Mouse (Mus musculus): ENCODE measurements around the gene Nup43. TPM values are rescaled to one million over a fixed set of nuclear protein-coding genes. Genes with fewer than 3 reads are reported as not detected.

Gene Nup43
- polyA plus RNA-seq, 1 experiment: 27.5 TPM

GRCm38 (mm10) chr10:7630286-7630685, 37.0 kb upstream of the Nup43 start:
- no peaks in the 10 kb centered on the region for H3K27me3 ChIP-seq (ENCODE audit: control insufficient read depth, insufficient read depth, low read length)
- no peak overlapping the region for H3K4me3 ChIP-seq (ENCODE audit: control insufficient read depth, low read depth, low read length)
- no peaks in the 10 kb centered on the region for H3K4me1 ChIP-seq (ENCODE audit: control insufficient read depth, insufficient read depth, low read length)
- peaks cover 2% of the 10 kb centered on the region for H3K36me3 ChIP-seq (ENCODE audit: control insufficient read depth, insufficient read depth, low read length)
- TF ChIP-seq POLR2A (IDR thresholded peaks at IDR 0.05; ENCODE audit: control insufficient read depth, low read depth, low read length) (no peak), CTCF (IDR thresholded peaks at IDR 0.05; ENCODE audit: control insufficient read depth, insufficient read depth, insufficient replicate concordance, low read depth, low read length) (no peak)
- H3K27ac ChIP-seq (ENCODE audit: control insufficient read depth, insufficient read depth, low read depth, low read length): no peak overlapping the region

- Histone ChIP-seq H3K27me3 (ENCODE audit: control insufficient read depth, insufficient read depth, low read length) (no peaks in the 10 kb centered on the region), H3K27ac (ENCODE audit: control insufficient read depth, insufficient read depth, low read depth, low read length) (peak overlapping the region; percentile 75), H3K4me3 (ENCODE audit: control insufficient read depth, low read depth, low read length) (peak overlapping the region; percentile 49), H3K36me3 (ENCODE audit: control insufficient read depth, insufficient read depth, low read length) (peaks cover 2% of the 10 kb centered on the region), H3K4me1 (ENCODE audit: control insufficient read depth, insufficient read depth, low read length) (no peaks in the 10 kb centered on the region)
- no peak; the same call in 1 of the 2 replicates for TF ChIP-seq POLR2A (IDR thresholded peaks at IDR 0.05; ENCODE audit: control insufficient read depth, low read depth, low read length)
- TF ChIP-seq CTCF (IDR thresholded peaks at IDR 0.05; ENCODE audit: control insufficient read depth, insufficient read depth, insufficient replicate concordance, low read depth, low read length): no peak
Measured at GRCm38 (mm10) chr10:7630951-7631720, 36.2 kb upstream of the Nup43 start.

GRCm38 (mm10) chr10:7640366-7640765, 26.9 kb upstream of the Nup43 start:
- Histone ChIP-seq H3K36me3 (ENCODE audit: control insufficient read depth, insufficient read depth, low read length) (peaks cover 1% of the 10 kb centered on the region), H3K27ac (ENCODE audit: control insufficient read depth, insufficient read depth, low read depth, low read length) (no peak overlapping the region)
- TF ChIP-seq POLR2A (IDR thresholded peaks at IDR 0.05; ENCODE audit: control insufficient read depth, low read depth, low read length) (no peak), CTCF (IDR thresholded peaks at IDR 0.05; ENCODE audit: control insufficient read depth, insufficient read depth, insufficient replicate concordance, low read depth, low read length) (no peak)

GRCm38 (mm10) chr10:7645911-7646310, 21.4 kb upstream of the Nup43 start:
- Histone ChIP-seq H3K4me3 (ENCODE audit: control insufficient read depth, low read depth, low read length) (no peak overlapping the region), H3K4me1 (ENCODE audit: control insufficient read depth, insufficient read depth, low read length) (no peaks in the 10 kb centered on the region), H3K27ac (ENCODE audit: control insufficient read depth, insufficient read depth, low read depth, low read length) (no peak overlapping the region), H3K27me3 (ENCODE audit: control insufficient read depth, insufficient read depth, low read length) (no peaks in the 10 kb centered on the region), H3K36me3 (ENCODE audit: control insufficient read depth, insufficient read depth, low read length) (peaks cover 1% of the 10 kb centered on the region)
- TF ChIP-seq POLR2A (IDR thresholded peaks at IDR 0.05; ENCODE audit: control insufficient read depth, low read depth, low read length) (no peak), CTCF (IDR thresholded peaks at IDR 0.05; ENCODE audit: control insufficient read depth, insufficient read depth, insufficient replicate concordance, low read depth, low read length) (no peak)

More at GRCm38 (mm10) chr10:7640366-7640765, 26.9 kb upstream of the Nup43 start:
- no peak overlapping the region for H3K4me3 ChIP-seq (ENCODE audit: control insufficient read depth, low read depth, low read length)
- no peaks in the 10 kb centered on the region for H3K27me3 ChIP-seq (ENCODE audit: control insufficient read depth, insufficient read depth, low read length)
- H3K4me1 ChIP-seq (ENCODE audit: control insufficient read depth, insufficient read depth, low read length): no peaks in the 10 kb centered on the region

GRCm38 (mm10) chr10:7649059-7649458, 18.2 kb upstream of the Nup43 start:
- TF ChIP-seq CTCF (IDR thresholded peaks at IDR 0.05; ENCODE audit: control insufficient read depth, insufficient read depth, insufficient replicate concordance, low read depth, low read length) (no peak), POLR2A (IDR thresholded peaks at IDR 0.05; ENCODE audit: control insufficient read depth, low read depth, low read length) (no peak)
- no peak overlapping the region for H3K27ac ChIP-seq (ENCODE audit: control insufficient read depth, insufficient read depth, low read depth, low read length)
- H3K4me1 ChIP-seq (ENCODE audit: control insufficient read depth, insufficient read depth, low read length): no peaks in the 10 kb centered on the region
- H3K36me3 ChIP-seq (ENCODE audit: control insufficient read depth, insufficient read depth, low read length): no peaks in the 10 kb centered on the region
- H3K27me3 ChIP-seq (ENCODE audit: control insufficient read depth, insufficient read depth, low read length): no peaks in the 10 kb centered on the region
- H3K4me3 ChIP-seq (ENCODE audit: control insufficient read depth, low read depth, low read length): no peak overlapping the region

GRCm38 (mm10) chr10:7651057-7651456, 16.2 kb upstream of the Nup43 start:
- Histone ChIP-seq H3K4me1 (ENCODE audit: control insufficient read depth, insufficient read depth, low read length) (no peaks in the 10 kb centered on the region), H3K27ac (ENCODE audit: control insufficient read depth, insufficient read depth, low read depth, low read length) (no peak overlapping the region), H3K4me3 (ENCODE audit: control insufficient read depth, low read depth, low read length) (no peak overlapping the region), H3K27me3 (ENCODE audit: control insufficient read depth, insufficient read depth, low read length) (no peaks in the 10 kb centered on the region), H3K36me3 (ENCODE audit: control insufficient read depth, insufficient read depth, low read length) (no peaks in the 10 kb centered on the region)
- TF ChIP-seq POLR2A (IDR thresholded peaks at IDR 0.05; ENCODE audit: control insufficient read depth, low read depth, low read length) (no peak), CTCF (IDR thresholded peaks at IDR 0.05; ENCODE audit: control insufficient read depth, insufficient read depth, insufficient replicate concordance, low read depth, low read length) (no peak)

GRCm38 (mm10) chr10:7662471-7663141, 4.7 kb upstream of the Nup43 start:
- peak overlapping the region; percentile 85 for H3K4me3 ChIP-seq (ENCODE audit: control insufficient read depth, low read depth, low read length)
- TF ChIP-seq CTCF (IDR thresholded peaks at IDR 0.05; ENCODE audit: control insufficient read depth, insufficient read depth, insufficient replicate concordance, low read depth, low read length) (no peak), POLR2A (IDR thresholded peaks at IDR 0.05; ENCODE audit: control insufficient read depth, low read depth, low read length) (no peak)
- no peaks in the 10 kb centered on the region for H3K36me3 ChIP-seq (ENCODE audit: control insufficient read depth, insufficient read depth, low read length)
- H3K27me3 ChIP-seq (ENCODE audit: control insufficient read depth, insufficient read depth, low read length): no peaks in the 10 kb centered on the region
- no peaks in the 10 kb centered on the region; the same call in 1 of the 2 replicates for H3K4me1 ChIP-seq (ENCODE audit: control insufficient read depth, insufficient read depth, low read length)
- peak overlapping the region; percentile 91 for H3K27ac ChIP-seq (ENCODE audit: control insufficient read depth, insufficient read depth, low read depth, low read length)
